Mouse (Mus musculus) midbrain, postnatal 0 days (tissue): ENCODE measurements around the gene Klhdc8a. TPM values are rescaled to one million over a fixed set of nuclear protein-coding genes. Genes with fewer than 3 reads are reported as not detected.

Source experiments
- ATAC-seq: fragments of 200-750 bp; cut with Nextera tagmentation; 2 replicates; pipeline ENCODE4 v1.8.0; 2017; ENCODE audit warnings: moderate number of reproducible peaks, mild to moderate bottlenecking, moderate TSS enrichment, moderate library complexity; ENCODE audit not compliant: low FRiP score
- DNase-seq: peaks from one replicate; pipeline ENCODE4 v3.0.0-alpha.2; 2015; ENCODE audit warnings: low spot score
- H3K27ac ChIP-seq: fragments of 300-500 bp; sonication (generic); 2 replicates; pipeline ENCODE4 v1.5.1; 2014; ENCODE audit warnings: low read depth, mild to moderate bottlenecking, low read length, mixed read lengths
- H3K27me3 ChIP-seq: fragments of 300-500 bp; sonication (generic); 2 replicates; pipeline ENCODE4 v1.6.1; 2014; ENCODE audit warnings: low read length, control low read depth, mixed read lengths; ENCODE audit not compliant: insufficient read depth
- H3K36me3 ChIP-seq: fragments of 300-500 bp; sonication (generic); 2 replicates; pipeline ENCODE4 v1.6.1; 2014; ENCODE audit warnings: low read length, control low read depth, mixed read lengths; ENCODE audit not compliant: insufficient read depth
- H3K4me1 ChIP-seq: fragments of 300-500 bp; sonication (generic); 2 replicates; pipeline ENCODE4 v1.6.1; 2014; ENCODE audit warnings: mild to moderate bottlenecking, control low read depth, antibody characterized with exemption, low read length, mixed read lengths; ENCODE audit not compliant: insufficient read depth
- H3K4me2 ChIP-seq: fragments of 300-500 bp; sonication (generic); 2 replicates; pipeline ENCODE4 v1.6.1; 2014; ENCODE audit warnings: low read depth, mild to moderate bottlenecking, low read length, mixed read lengths; ENCODE audit not compliant: poor library complexity, severe bottlenecking
- H3K4me3 ChIP-seq: fragments of 300-500 bp; sonication (generic); 2 replicates; pipeline ENCODE4 v1.5.1; 2014; ENCODE audit warnings: low read depth, mild to moderate bottlenecking, low read length, moderate library complexity
- H3K9ac ChIP-seq: fragments of 300-500 bp; sonication (generic); replicated peaks from 2 replicates; pipeline ENCODE4 v1.6.1; 2014; ENCODE audit warnings: mild to moderate bottlenecking, low read length, moderate library complexity, mixed read lengths; ENCODE audit not compliant: poor library complexity, severe bottlenecking
- H3K9me3 ChIP-seq: fragments of 300-500 bp; sonication (generic); 2 replicates; pipeline ENCODE4 v1.6.1; 2016; ENCODE audit warnings: low read length, control low read depth
- CTCF ChIP-seq: IDR thresholded peaks from 2 replicates; pipeline ENCODE4 v1.5.1; 2016; ENCODE audit warnings: antibody characterized with exemption, mild to moderate bottlenecking
- WGBS: fragments of 180-500 bp; shearing (Covaris S2); extraction: QIAGEN DNeasy Blood & Tissue Kit; methylation state at CpG from one replicate; pipeline ENCODE4 v1.1.7; 2014; 5-methylcytosine and 5-hydroxymethylcytosine counted together
- polyA plus RNA-seq: library from polyadenylated mRNA; unstranded; fragments of >200 nt; fragmentation: Nextera tagmentation; extraction: Ambion mirVana; gene quantifications from 2 replicates; pipeline ENCODE4 v1.2.1, GENCODE M21; 2015
- total RNA-seq: library from RNA; depleted of rRNA; stranded (reverse); fragments of >200 nt; gene quantifications from 2 replicates; pipeline ENCODE4 v1.2.3, GENCODE M21; 2014

Gene Klhdc8a
- total and polyA plus RNA-seq, 2 experiments from 2014 or later: 12.4 to 31.1 TPM

DNA sequence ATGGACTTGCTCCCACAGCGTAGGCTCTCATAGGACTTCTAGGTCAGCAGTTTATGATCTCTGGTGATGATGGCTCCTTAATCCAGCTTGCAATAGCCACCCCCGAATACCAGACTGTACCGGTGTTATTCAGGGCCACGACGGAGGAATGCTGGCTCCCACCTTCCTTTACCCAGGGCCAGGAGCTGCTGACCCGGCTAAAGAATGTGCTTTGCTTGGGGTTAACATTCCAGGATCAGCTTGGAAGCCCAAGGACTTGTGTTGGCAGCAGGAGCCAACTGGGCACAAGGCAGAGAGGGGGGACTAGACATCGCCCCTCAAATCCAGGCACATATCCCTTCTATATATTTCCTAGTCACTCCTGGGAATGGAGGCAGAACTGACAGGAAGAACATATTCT is 12.3 kb downstream of the Klhdc8a start:
- no peaks in the 10 kb centered on the region for H3K36me3 ChIP-seq
- DNase-seq (no peak), ATAC-seq (no peak)
- no peaks in the 10 kb centered on the region for H3K27me3 ChIP-seq
- TF ChIP-seq CTCF: no peak
- H3K27ac ChIP-seq: no peak overlapping the region
- H3K4me2 ChIP-seq: no peak overlapping the region
- no peaks in the 10 kb centered on the region for H3K9me3 ChIP-seq
- no peak overlapping the region for H3K4me3 ChIP-seq
- WGBS: 76% methylated on average over 7 of the region's 7 CpGs
- no peak overlapping the region for H3K9ac ChIP-seq
- no peaks in the 10 kb centered on the region for H3K4me1 ChIP-seq

DNA sequence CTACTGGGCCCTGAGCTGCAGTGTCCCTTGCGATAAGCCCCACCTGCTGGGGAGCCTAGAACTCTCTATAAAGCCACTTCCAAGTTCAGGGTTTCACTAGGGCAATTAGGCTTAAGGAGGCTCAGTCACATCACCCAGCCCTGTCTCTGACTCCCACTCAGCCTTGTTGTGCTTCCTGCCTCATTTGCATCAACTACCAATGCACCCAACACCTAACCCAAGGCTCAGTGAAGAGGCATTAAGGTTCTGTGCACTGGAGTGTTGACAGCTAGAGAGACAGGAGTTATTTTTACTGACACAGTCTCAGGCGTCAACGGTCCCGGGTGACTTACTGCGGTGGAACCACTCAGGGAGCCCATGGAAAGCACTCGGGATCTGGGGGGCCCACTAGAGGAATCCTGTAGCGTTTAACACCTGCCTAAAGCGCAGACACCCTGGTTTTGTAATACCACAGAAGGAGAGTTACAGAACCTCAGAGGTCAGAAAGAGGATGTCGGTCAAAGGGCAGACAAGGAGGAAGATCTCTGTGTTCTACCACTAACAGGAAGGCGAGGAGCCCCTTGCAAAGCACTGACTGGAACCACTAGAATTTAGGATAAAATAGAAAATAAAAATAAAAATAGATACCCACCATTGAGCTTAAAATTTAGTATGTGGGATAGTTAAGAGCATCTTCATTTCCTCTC is 12.9 kb downstream of the Klhdc8a start:
- no peak overlapping the region for H3K4me3 ChIP-seq
- DNase-seq (no peak), ATAC-seq (no peak)
- H3K4me1 ChIP-seq: no peaks in the 10 kb centered on the region
- no peaks in the 10 kb centered on the region for H3K36me3 ChIP-seq
- no peak overlapping the region for H3K27ac ChIP-seq
- no peaks in the 10 kb centered on the region for H3K9me3 ChIP-seq
- H3K27me3 ChIP-seq: no peaks in the 10 kb centered on the region
- no peak for TF ChIP-seq CTCF
- 82% methylated on average over 10 of the region's 10 CpGs for WGBS
- H3K4me2 ChIP-seq: no peak overlapping the region
- no peak overlapping the region for H3K9ac ChIP-seq

GRCm38 (mm10) chr1:132312043-132312442 is 13.6 kb downstream of the Klhdc8a start:
- H3K4me2 ChIP-seq: no peak overlapping the region
- DNase-seq (no peak), ATAC-seq (no peak)
- H3K9ac ChIP-seq: no peak overlapping the region
- H3K27ac ChIP-seq: no peak overlapping the region
- no peaks in the 10 kb centered on the region for H3K36me3 ChIP-seq
- H3K9me3 ChIP-seq: no peaks in the 10 kb centered on the region
- WGBS: 51% methylated on average over 2 of the region's 2 CpGs
- H3K4me1 ChIP-seq: peaks cover 2% of the 10 kb centered on the region; the same call in 1 of the 2 replicates
- no peak for TF ChIP-seq CTCF
- H3K4me3 ChIP-seq: no peak overlapping the region
- no peaks in the 10 kb centered on the region for H3K27me3 ChIP-seq

GRCm38 (mm10) chr1:132312703-132313102 is 14.3 kb downstream of the Klhdc8a start:
- TF ChIP-seq CTCF: peak; percentile 79
- Histone ChIP-seq H3K36me3 (no peaks in the 10 kb centered on the region), H3K27ac (no peak overlapping the region), H3K9ac (no peak overlapping the region), H3K4me1 (peaks cover 8% of the 10 kb centered on the region; the same call in 1 of the 2 replicates), H3K9me3 (no peaks in the 10 kb centered on the region), H3K4me3 (no peak overlapping the region), H3K27me3 (no peaks in the 10 kb centered on the region), H3K4me2 (no peak overlapping the region)
- 65% methylated on average over 3 of the region's 3 CpGs for WGBS
- ATAC-seq (no peak), DNase-seq (peak; percentile 80)

GRCm38 (mm10) chr1:132315889-132316624 is 17.6 kb downstream of the Klhdc8a start, which contains the start of gene Nuak2:
Gene Nuak2 (plus strand): TSS chr1:132316126.
- Histone ChIP-seq H3K36me3 (no peaks in the 10 kb centered on the region), H3K27me3 (no peaks in the 10 kb centered on the region), H3K4me3 (peak within 1 kb of the TSS; percentile 49), H3K4me1 (peaks cover 24% of the 10 kb centered on the region), H3K9ac (peak within 1 kb of the TSS; percentile 50), H3K4me2 (peak within 1 kb of the TSS; percentile 74), H3K9me3 (no peaks in the 10 kb centered on the region), H3K27ac (peak within 1 kb of the TSS; percentile 65)
- WGBS: under 1% methylated on average over 67 of the region's 67 CpGs
- TF ChIP-seq CTCF: no peak
- DNase-seq (peak; percentile 91), ATAC-seq (peak; percentile 85)

GRCm38 (mm10) chr1:132316625-132316994 is 18.2 kb downstream of the Klhdc8a start:
- no peaks in the 10 kb centered on the region for H3K9me3 ChIP-seq
- no peaks in the 10 kb centered on the region for H3K36me3 ChIP-seq
- DNase-seq (no peak), ATAC-seq (no peak)
- H3K27me3 ChIP-seq: no peaks in the 10 kb centered on the region
- H3K4me2 ChIP-seq: peak overlapping the region; percentile 74
- H3K4me1 ChIP-seq: peaks cover 24% of the 10 kb centered on the region
- H3K4me3 ChIP-seq: peak overlapping the region; percentile 49
- H3K27ac ChIP-seq: peak overlapping the region; percentile 65
- H3K9ac ChIP-seq: peak overlapping the region; percentile 50
- TF ChIP-seq CTCF: no peak
- WGBS: 12% methylated on average over 7 of the region's 7 CpGs
